Mouse (Mus musculus) midbrain, embryonic 14.5 days (tissue): ENCODE results near the gene Dpyd. TPM values are rescaled to one million over a fixed set of nuclear protein-coding genes. Genes with fewer than 3 reads are reported as not detected.

ENCODE experiments used
- ATAC-seq: fragments of 200-750 bp; cut with Nextera tagmentation; 2 replicates; pipeline ENCODE4 v1.8.0; 2017; ENCODE audit warnings: moderate number of reproducible peaks, moderate library complexity; ENCODE audit not compliant: low FRiP score, low TSS enrichment
- DNase-seq: peaks from one replicate; pipeline ENCODE4 v3.0.0-alpha.2; 2015
- H3K27ac ChIP-seq: fragments of 300-500 bp; sonication (generic); replicated peaks from 2 replicates; pipeline ENCODE4 v1.5.1; 2014; ENCODE audit warnings: mild to moderate bottlenecking, low read depth, low read length, moderate library complexity
- H3K27me3 ChIP-seq: fragments of 300-500 bp; sonication (generic); 2 replicates; pipeline ENCODE4 v1.6.1; 2014; ENCODE audit warnings: low read length, control low read depth, mixed read lengths; ENCODE audit not compliant: control insufficient read depth, insufficient read depth
- H3K36me3 ChIP-seq: fragments of 300-500 bp; sonication (generic); 2 replicates; pipeline ENCODE4 v1.6.1; 2014; ENCODE audit warnings: low read length, control low read depth; ENCODE audit not compliant: control insufficient read depth, insufficient read depth
- H3K4me1 ChIP-seq: fragments of 300-500 bp; sonication (generic); 2 replicates; pipeline ENCODE4 v1.6.1; 2014; ENCODE audit warnings: mild to moderate bottlenecking, antibody characterized with exemption, low read length, control low read depth; ENCODE audit not compliant: control insufficient read depth, insufficient read depth
- H3K4me2 ChIP-seq: fragments of 300-500 bp; sonication (generic); 2 replicates; pipeline ENCODE4 v1.6.1; 2014; ENCODE audit warnings: mild to moderate bottlenecking, low read length, moderate library complexity
- H3K4me3 ChIP-seq: fragments of 300-500 bp; sonication (generic); replicated peaks from 2 replicates; pipeline ENCODE4 v1.5.1; 2014; ENCODE audit warnings: low read depth, low read length
- H3K9ac ChIP-seq: fragments of 300-500 bp; sonication (generic); replicated peaks from 2 replicates; pipeline ENCODE4 v1.6.1; 2014; ENCODE audit warnings: mild to moderate bottlenecking, low read length, moderate library complexity
- H3K9me3 ChIP-seq: fragments of 300-500 bp; sonication (generic); 2 replicates; pipeline ENCODE4 v1.6.1; 2016; ENCODE audit warnings: low read length, control low read depth, mixed read lengths; ENCODE audit not compliant: control insufficient read depth
- WGBS: fragments of 180-500 bp; shearing (Covaris S2); extraction: QIAGEN DNeasy Blood & Tissue Kit; methylation state at CpG from one replicate; pipeline ENCODE4 v1.1.7; 2014; 5-methylcytosine and 5-hydroxymethylcytosine counted together
- polyA plus RNA-seq: library from polyadenylated mRNA; unstranded; fragments of >200 nt; fragmentation: Nextera tagmentation; extraction: Ambion mirVana; gene quantifications from 2 replicates; pipeline ENCODE4 v1.2.1, GENCODE M21; 2014

Gene Dpyd
- polyA plus RNA-seq, 1 experiment from 2014 or later: 3.4 TPM

DNA sequence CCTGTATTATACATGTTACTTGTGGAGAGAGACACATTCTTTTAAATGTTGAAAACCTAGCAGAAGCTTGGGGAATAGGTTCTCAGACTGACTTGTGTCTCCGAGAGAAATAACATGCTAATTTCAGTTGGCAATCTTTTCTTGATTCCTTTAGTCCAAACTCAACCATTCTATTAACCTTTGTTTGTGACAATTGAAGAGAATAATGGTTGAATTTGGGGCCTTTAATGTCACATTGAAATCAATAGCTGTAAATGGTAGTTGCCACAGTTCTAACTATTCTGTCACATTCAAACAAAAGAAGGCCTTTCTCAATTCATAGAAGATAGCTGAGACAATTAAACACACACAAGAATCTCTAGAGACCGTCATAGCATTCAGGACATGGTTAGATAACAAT is 606.2 kb downstream of the Dpyd start:
- no peak for ATAC-seq
- H3K27ac ChIP-seq: no peak overlapping the region
- 0 out of 2 replicates have a peak, but pooled peaks cover 7% of the 10 kb centered on the region for H3K4me1 ChIP-seq
- no peak for DNase-seq
- no peak overlapping the region for H3K9ac ChIP-seq
- WGBS: 29% methylated on average over 2 of the region's 2 CpGs
- no peak overlapping the region for H3K4me2 ChIP-seq
- H3K9me3 ChIP-seq: no peaks in the 10 kb centered on the region
- no peak overlapping the region for H3K4me3 ChIP-seq
- H3K27me3 ChIP-seq: no peaks in the 10 kb centered on the region
- no peaks in the 10 kb centered on the region for H3K36me3 ChIP-seq

DNA sequence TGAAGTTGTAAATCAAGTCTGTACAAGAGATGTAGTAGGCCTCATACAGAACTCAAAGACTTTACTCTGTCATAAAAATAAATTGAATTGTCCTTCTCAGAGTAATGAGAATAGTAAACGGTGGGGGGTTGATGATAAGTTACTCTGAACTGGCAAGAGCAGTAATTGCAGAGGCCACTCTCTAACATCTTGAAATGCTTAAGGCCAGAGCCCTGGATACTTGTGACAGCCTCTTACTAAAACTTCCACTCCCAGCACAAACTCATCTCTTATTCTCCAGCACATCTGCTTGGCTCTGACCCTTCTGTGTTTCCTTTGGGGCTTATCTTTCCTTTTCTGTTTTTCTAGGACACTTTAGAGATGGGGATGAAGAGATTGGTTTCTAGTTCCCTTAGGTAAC is 606.7 kb downstream of the Dpyd start:
- H3K27me3 ChIP-seq: no peaks in the 10 kb centered on the region
- H3K4me2 ChIP-seq: no peak overlapping the region
- no peak overlapping the region for H3K9ac ChIP-seq
- no peak overlapping the region for H3K4me3 ChIP-seq
- ATAC-seq (no peak), DNase-seq (no peak)
- 0 out of 2 replicates have a peak, but pooled peaks cover 7% of the 10 kb centered on the region for H3K4me1 ChIP-seq
- no peak overlapping the region for H3K27ac ChIP-seq
- no peaks in the 10 kb centered on the region for H3K9me3 ChIP-seq
- WGBS: 68% methylated on average over 1 of the region's 1 CpGs
- no peaks in the 10 kb centered on the region for H3K36me3 ChIP-seq

- no peaks in the 10 kb centered on the region for H3K4me1 ChIP-seq
- H3K9ac ChIP-seq: no peak overlapping the region
- no peaks in the 10 kb centered on the region for H3K27me3 ChIP-seq
- H3K27ac ChIP-seq: no peak overlapping the region
- ATAC-seq (no peak), DNase-seq (no peak)
- H3K36me3 ChIP-seq: no peaks in the 10 kb centered on the region
- H3K4me3 ChIP-seq: no peak overlapping the region
- no peak overlapping the region for H3K4me2 ChIP-seq
- H3K9me3 ChIP-seq: no peaks in the 10 kb centered on the region
- WGBS: 92% methylated on average over 3 of the region's 3 CpGs
Observed at GRCm38 (mm10) chr3:119183261-119183660, 621.3 kb downstream of the Dpyd start.

- no peak overlapping the region for H3K4me2 ChIP-seq
- ATAC-seq: no peak
- no peaks in the 10 kb centered on the region for H3K27me3 ChIP-seq
- WGBS: 89% methylated on average over 6 of the region's 6 CpGs
- no peak overlapping the region for H3K27ac ChIP-seq
- no peak for DNase-seq
- H3K9me3 ChIP-seq: no peaks in the 10 kb centered on the region
- H3K4me3 ChIP-seq: no peak overlapping the region
- peaks cover 5% of the 10 kb centered on the region; the same call in 1 of the 2 replicates for H3K4me1 ChIP-seq
- no peak overlapping the region for H3K9ac ChIP-seq
- no peaks in the 10 kb centered on the region for H3K36me3 ChIP-seq
Observed at GRCm38 (mm10) chr3:119194071-119194470, 632.1 kb downstream of the Dpyd start.

DNA sequence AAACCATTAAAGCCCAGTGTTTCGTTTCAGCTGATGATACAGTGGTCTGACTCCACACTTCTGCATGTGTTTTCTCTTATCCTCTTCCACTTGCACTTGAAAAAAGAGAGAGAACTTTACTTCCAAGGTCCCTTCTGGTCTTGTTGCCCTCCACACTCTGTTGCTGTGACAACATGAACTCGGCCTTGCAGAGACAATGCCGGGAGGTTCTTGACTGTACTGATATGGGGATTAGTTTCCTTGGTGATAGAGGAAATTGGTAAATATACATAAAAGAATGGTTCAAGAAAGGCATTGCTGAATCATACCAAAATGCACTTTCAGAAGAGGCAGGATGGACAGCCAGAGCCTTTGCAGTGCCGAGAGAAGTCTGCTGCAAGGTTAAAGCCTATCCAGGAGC is 633.7 kb downstream of the Dpyd start:
- Histone ChIP-seq H3K9me3 (no peaks in the 10 kb centered on the region), H3K9ac (no peak overlapping the region), H3K4me1 (peaks cover 5% of the 10 kb centered on the region; the same call in 1 of the 2 replicates), H3K36me3 (no peaks in the 10 kb centered on the region), H3K27me3 (no peaks in the 10 kb centered on the region), H3K27ac (peak overlapping the region; percentile 10; the same call in 1 of the 2 replicates), H3K4me3 (no peak overlapping the region), H3K4me2 (no peak overlapping the region)
- no peak for ATAC-seq
- WGBS: 46% methylated on average over 4 of the region's 4 CpGs
- DNase-seq: peak; percentile 14

GRCm38 (mm10) chr3:119220763-119221412 is 659.0 kb downstream of the Dpyd start:
- WGBS: 74% methylated on average over 2 of the region's 2 CpGs
- Histone ChIP-seq H3K4me1 (no peaks in the 10 kb centered on the region), H3K9me3 (no peaks in the 10 kb centered on the region), H3K9ac (no peak overlapping the region), H3K4me2 (no peak overlapping the region), H3K27me3 (no peaks in the 10 kb centered on the region), H3K4me3 (no peak overlapping the region), H3K36me3 (no peaks in the 10 kb centered on the region), H3K27ac (no peak overlapping the region)
- DNase-seq (no peak), ATAC-seq (no peak)

- Histone ChIP-seq H3K4me1 (no peaks in the 10 kb centered on the region), H3K4me3 (no peak overlapping the region), H3K9ac (no peak overlapping the region), H3K9me3 (no peaks in the 10 kb centered on the region), H3K36me3 (no peaks in the 10 kb centered on the region), H3K27ac (no peak overlapping the region), H3K4me2 (no peak overlapping the region), H3K27me3 (no peaks in the 10 kb centered on the region)
- ATAC-seq (no peak), DNase-seq (no peak)
- WGBS: 88% methylated on average over 3 of the region's 3 CpGs
Observed at GRCm38 (mm10) chr3:119243181-119243580, 681.3 kb downstream of the Dpyd start.

- no peaks in the 10 kb centered on the region for H3K27me3 ChIP-seq
- no peak overlapping the region for H3K4me3 ChIP-seq
- ATAC-seq (no peak), DNase-seq (peak; percentile 78)
- H3K36me3 ChIP-seq: no peaks in the 10 kb centered on the region
- H3K4me2 ChIP-seq: no peak overlapping the region
- no peaks in the 10 kb centered on the region for H3K9me3 ChIP-seq
- 41% methylated on average over 5 of the region's 5 CpGs for WGBS
- no peaks in the 10 kb centered on the region for H3K4me1 ChIP-seq
- H3K9ac ChIP-seq: no peak overlapping the region
- no peak overlapping the region for H3K27ac ChIP-seq
Observed at GRCm38 (mm10) chr3:119256516-119256915, 694.6 kb downstream of the Dpyd start.

- no peak overlapping the region for H3K4me2 ChIP-seq
- WGBS: 84% methylated on average over 2 of the region's 2 CpGs
- H3K4me3 ChIP-seq: no peak overlapping the region
- ATAC-seq (no peak), DNase-seq (no peak)
- H3K9me3 ChIP-seq: no peaks in the 10 kb centered on the region
- no peaks in the 10 kb centered on the region for H3K4me1 ChIP-seq
- no peak overlapping the region for H3K9ac ChIP-seq
- H3K27me3 ChIP-seq: no peaks in the 10 kb centered on the region
- no peak overlapping the region for H3K27ac ChIP-seq
- H3K36me3 ChIP-seq: no peaks in the 10 kb centered on the region
Observed at GRCm38 (mm10) chr3:119275241-119275640, 713.3 kb downstream of the Dpyd start.
